Mouse (Mus musculus): ENCODE measurements at regions not wholly inside any gene's neighbourhood (a gene's known extent, or its start where the extent isn't known, plus 50 kb on each side); places are given as distances from the start of the nearest gene placed in this dataset.

DNA sequence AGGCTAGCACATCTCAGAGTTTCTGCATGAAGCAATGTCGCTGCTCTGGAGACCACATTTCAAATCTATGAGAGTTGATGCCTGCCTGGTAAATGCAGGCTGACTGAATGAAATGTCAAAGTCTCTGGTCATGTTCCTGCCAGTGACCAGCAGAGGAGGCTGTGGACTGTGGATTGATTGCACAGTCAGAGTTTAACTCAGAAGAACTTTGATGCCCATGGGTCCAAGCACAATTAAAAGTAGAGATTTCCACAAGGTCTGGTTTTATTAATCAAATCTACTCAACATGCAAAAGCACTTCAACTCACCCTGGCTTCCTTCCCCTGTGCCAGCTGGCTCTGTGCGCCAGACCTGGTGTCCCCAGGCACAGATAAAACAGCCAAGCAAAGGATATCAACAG lies 81.3 kb downstream of the Hsd17b3 start:
- no peak for DNase-seq (ENCODE audit: extremely low read depth, insufficient read length, low spot score)

DNA sequence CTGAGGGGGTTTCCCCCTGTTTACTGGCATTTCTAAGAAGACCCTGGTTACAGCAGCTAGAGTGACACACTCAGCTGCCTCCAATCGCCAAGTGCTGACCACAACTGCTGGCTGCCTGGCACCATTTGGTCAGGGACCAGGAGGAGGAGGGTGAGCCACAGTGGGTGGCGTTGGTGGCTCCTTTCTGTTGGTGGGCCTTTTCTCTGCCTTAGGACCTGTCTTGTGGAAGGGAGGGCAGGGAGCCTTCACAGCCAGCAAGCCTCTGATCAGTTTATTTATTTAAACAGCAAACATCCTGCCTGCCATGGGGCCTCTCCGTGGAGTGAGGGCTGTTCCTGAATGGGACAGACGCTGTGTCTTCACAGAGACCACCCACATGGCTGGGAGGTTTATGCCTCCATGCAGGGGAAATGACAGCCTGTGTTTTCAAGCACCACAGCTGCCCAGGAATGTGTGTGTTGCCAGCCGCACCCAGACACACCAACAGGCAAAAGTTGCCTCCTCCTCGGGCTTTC lies 86.0 kb downstream of the Hsd17b3 start:
- peak; percentile 24 for DNase-seq (ENCODE audit: extremely low read depth, insufficient read length, low spot score)

DNA sequence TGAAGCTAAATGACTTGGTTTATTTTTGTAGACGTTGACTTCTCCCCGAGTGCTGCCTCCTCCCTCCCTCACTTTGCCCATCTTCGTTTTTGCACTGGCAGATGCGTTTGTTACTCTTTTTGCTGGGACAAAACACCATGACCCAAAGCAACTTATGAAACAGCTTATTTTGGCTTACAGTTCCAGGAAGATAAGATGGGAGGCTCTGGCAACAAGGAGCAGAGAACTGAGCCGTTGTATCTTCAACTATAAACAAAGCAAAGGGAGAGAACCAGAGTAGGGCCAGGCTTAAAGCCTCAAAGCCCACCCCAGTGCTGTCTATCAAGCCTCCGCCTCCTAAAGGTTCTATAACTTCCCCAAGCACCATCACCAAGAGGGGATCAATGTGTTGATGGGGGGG lies 88.7 kb downstream of the Hsd17b3 start:
- no peak for DNase-seq (ENCODE audit: extremely low read depth, insufficient read length, low spot score)

DNA sequence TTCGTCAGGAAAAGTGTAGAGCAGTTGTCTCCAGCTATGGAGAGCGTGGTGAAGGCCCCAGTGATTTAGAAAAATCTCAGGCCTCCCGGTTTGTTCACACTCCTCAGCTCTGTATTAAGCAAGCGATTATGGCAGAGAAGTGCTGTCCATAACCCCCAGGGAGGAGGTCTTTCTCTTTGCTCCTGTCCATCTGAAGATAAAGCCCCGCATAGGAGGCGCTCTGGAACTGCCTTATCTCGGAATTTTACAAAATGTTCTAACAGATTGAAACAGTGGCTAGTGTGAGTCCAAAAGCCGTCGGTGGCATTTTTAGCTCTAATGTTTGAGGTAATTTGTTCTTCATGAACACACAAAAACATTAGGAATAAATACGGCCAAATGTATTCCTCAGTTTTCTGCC lies 90.4 kb downstream of the Hsd17b3 start:
- DNase-seq (ENCODE audit: extremely low read depth, insufficient read length, low spot score): no peak

DNA sequence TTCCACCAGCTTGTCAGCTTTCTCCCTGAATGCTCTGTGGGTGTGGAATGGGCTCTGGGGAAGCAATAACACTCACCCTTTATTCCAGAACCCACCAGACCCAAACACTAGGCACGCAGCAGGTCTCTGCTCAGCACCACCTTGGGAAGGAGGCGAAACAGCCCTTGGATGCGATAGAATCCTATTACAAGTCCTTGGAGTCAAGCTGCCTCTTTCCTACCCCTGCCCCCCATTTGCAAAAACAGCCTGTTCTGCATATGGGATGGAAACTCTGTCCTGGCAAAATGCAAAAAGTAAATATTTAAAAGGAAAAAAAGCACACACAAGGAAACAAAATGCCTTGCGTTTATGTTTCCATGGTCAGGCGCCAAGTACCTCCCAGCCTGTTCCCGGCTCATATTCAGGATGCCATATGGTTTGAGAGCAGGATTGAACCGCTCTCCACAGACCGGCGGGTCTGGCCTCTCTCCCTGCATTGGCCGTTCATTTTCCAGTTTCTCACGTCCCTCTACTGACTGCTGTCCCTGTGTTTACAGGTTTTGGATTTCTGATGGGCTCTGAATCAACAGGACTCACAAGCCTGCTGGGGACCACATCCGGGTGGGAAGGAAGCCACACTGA lies 95.1 kb downstream of the Hsd17b3 start:
- no peak for DNase-seq (ENCODE audit: extremely low read depth, insufficient read length, low spot score)

DNA sequence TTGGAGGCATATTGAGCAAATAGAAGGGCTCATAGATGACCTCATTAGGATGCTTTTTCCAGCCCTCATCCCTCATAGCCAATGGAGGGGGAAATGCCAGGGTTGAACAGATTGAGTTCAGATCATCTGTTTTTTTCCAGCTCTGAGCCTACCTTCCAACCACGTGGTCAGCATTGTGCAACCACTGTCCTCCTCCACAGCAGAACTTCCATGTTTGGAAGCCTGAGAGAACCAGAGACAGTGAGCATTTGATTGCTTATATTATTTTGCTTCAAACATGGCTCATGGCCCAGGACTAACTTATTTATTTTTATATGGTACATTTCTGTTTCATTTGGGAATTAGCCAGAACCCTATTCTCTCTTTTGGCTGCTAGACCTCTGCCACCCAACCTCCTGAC lies 96.0 kb downstream of the Hsd17b3 start:
- no peak for DNase-seq (ENCODE audit: extremely low read depth, insufficient read length, low spot score)

DNA sequence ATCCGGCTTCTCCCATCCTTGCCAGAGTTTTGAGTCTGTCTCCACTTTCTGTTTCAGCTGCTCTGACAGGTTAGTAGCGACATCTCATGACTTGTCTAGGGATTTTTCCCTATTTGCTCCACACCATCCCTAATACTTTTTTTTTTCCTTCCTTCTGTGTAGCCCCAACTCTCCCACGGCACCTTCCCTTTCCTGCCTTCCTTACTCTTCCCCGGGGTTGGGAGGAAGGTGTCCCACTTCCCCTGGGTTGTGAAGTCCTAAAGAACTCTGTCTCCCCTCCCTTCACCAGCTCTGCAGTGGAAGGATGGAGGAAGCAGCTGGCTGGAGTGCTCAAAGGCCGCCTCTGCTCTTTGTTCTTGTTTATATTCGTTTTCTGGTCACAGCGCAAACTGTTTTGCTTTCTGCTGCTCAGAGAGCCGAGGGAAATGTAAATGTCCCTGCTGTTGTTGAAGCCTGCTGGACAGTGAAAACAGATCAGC lies 98.5 kb downstream of the Hsd17b3 start:
- no peak for DNase-seq (ENCODE audit: extremely low read depth, insufficient read length, low spot score)

DNA sequence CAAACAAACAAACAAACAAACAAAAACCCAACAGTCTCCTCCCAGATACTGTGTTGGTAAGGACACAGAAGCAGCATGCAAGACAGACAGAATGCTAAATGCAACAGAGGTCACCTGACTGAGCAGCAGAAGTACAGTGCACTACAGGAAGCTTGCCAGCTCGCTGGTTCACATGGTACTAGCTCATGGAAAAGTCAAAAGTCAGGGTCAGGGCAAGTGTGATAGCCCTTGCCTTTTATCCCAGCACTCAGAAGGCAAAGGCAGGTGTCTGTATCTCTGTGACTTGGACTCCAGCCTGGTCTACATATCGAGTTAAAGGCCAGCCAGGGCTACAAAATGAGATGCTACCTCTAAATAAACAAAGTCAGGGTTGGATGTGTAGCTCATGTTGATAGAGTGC lies 99.3 kb downstream of the Hsd17b3 start:
- no peak for DNase-seq (ENCODE audit: extremely low read depth, insufficient read length, low spot score)

DNA sequence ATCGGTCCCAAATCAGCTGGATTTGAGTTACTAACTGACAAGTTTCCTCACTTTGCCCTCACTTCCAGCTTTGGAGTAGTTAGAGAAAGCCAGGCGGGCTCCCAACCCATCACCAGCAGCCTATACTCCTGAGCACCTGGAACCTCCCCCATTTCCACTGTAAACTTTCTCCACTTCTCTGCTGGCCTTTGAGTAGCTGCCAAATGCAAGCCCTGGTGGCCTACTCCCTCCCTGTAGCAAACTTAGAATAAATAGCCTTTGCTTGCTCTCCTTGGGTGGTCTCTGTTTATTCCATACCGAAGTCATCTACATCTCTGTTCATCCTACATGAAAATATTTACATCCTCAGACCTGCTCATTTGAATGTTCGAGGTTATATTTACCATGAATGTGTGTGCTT lies 100.8 kb downstream of the Hsd17b3 start:
- no peak for DNase-seq (ENCODE audit: extremely low read depth, insufficient read length, low spot score)

DNA sequence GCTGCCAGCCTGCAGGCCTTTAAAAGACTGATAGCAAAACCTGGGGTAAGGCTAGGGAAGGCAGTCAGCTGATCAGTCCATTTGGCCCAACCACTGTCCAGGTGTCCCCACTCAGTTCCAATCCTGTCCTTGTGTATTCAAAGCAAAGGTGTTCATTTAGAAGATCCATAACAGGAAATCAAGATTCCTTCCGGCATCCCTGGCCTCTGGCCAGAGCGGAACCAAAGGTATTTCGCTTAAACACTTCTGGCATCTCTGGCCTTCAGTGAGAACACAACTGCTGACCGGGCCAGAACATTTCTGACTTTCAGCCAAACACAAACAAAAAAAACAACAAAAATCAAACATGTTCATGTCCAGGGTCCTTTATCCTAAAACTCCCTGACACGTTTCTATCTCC lies 102.3 kb downstream of the Hsd17b3 start:
- no peak for DNase-seq (ENCODE audit: extremely low read depth, insufficient read length, low spot score)

DNA sequence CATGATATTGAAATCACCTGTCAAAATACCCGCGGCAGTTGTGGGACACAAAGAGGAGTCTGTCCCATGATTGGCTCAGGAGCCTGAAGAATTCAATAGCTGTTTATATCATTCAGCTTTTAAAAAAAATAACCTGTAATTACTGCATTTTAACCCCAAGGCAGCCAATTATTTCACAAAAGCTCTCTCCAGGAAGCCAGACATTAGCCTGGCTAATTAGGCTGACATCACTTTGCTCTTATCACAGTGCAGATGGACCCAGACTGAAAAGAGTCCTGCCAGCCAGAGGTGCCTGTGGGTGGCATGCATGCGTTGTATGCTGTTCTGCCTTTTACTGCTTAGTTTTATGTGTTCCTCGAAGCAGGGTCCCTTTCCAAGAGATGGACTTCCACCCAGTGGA lies 103.4 kb downstream of the Hsd17b3 start:
- DNase-seq (ENCODE audit: extremely low read depth, insufficient read length, low spot score): no peak

DNA sequence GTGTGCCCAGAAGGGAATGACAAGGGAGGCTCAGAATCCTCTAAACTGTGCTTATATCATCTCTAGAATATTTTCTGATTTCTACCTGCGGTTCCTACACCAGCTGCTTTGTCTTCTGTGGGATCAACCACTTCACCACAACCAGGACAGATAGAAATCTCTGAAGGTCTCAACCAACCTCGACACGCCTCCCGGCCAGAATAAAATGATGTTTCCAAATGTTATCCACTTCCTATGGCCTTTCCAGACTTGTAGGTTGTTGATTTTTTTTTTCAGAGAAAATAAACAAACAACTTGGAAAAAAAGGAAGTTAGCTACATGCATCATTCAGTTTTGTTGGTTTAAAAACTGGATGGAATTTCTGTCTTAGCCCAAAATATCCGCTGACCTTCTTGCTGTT lies 103.9 kb downstream of the Hsd17b3 start:
- no peak for DNase-seq (ENCODE audit: extremely low read depth, insufficient read length, low spot score)

DNA sequence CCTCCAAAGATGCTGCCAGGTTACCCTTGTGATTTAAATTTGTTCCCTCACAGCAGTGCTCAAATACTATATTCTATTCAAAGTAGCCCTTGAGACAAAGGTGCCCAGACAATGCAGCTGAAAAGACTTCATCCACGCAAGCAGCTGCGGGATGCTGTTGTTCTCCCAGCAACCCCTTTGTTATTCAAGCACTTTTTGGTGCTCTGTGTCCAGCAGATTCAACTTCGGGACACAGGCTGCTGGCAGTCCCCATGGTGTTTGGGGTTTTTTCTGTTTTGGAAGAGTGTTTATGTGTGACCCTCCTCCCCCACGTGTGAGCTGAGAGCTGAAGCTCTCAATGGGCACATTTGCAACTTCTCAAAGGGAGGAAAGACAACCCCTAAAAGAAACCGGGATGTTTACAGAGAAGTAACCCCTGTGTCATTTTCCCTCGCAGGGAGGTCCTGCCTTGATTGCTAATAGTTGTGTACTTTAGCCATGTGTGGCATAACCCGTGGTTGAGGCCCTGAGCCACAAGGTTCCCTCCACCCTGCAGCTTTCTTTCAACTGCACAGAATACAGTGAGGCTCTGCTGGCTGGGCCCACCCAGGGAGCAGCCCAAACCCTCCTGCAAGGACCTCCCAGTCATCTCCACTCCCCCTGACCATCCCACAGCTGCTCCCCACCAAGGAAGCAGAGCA lies 108.9 kb downstream of the Hsd17b3 start:
- DNase-seq (ENCODE audit: extremely low read depth, insufficient read length, low spot score): no peak

DNA sequence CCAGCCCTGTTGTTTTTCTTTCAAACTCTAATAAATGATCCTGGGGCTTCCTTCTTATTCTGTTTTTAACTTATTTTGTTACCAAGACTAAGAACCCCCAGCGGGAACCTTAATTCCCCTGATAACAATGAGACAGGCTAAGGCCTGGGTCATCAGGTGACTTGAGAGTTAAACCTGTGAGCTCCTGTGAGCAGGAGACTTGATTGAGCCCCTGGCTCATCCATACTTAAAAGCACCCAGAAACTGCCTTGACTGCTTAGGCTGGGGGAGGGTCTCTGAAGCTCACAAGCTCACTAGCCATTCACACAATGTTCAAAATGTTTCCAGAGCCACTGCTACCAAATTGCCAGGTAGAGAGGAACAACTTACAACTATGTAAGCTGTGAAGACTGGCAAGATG lies 109.4 kb downstream of the Hsd17b3 start:
- DNase-seq (ENCODE audit: extremely low read depth, insufficient read length, low spot score): no peak

DNA sequence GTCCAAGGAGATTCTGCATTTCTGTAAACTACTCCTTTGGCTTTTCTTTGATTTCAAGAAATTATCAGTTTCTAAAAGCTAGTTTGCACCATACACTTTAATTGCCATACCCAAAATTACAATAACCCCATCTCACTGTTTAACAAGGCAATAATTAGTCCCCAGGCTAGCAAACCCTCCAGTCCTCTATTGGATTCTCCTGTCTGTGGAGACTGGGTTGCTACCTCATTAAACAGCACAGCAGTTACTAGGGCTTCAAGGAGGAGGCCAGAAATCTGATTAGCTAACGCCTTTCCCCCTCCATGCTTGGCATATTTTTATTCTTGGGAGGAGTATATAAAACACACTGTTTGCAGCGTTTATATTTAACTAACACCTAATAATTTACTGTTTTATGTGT lies 119.1 kb downstream of the Hsd17b3 start:
- DNase-seq (ENCODE audit: extremely low read depth, insufficient read length, low spot score): no peak

DNA sequence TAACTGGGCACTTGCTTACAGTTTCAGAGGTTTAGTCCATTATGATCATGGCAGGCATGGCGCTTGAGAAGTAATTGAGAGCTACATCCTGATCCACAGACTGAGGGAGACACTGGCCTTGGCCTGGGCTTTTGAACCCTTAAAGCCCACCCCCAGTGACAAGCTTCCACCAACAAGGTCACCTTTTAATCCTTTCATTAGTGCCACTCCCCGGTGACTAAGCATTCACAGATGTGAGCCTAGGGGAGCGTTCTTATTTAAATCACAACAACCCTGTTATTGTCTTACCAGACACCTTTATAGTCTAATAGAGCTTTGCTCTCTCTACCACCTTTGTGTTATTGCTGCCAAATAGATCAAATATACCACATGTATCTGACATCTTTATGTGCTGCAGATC lies 120.4 kb downstream of the Hsd17b3 start:
- DNase-seq (ENCODE audit: extremely low read depth, insufficient read length, low spot score): no peak

DNA sequence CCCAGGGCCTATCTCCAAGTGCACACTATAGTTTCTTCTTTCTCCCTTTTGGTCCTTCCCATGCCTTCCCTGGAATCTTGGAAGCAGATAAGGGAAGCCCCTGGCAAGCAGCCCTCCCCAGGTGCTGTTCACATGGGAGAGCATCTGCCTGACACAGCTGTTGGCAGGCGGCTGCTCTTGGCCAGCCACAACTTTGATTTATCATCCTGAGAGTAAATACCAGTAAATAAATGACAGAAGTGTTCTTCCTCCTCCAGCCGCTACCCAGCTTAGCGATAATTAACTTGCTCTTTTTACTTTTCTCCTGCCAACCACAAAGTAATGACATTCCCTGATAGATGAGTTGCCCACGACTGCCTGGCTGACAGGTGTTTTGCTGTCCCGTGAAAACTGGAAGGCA lies 131.9 kb downstream of the Hsd17b3 start:
- no peak for DNase-seq (ENCODE audit: extremely low read depth, insufficient read length, low spot score)

DNA sequence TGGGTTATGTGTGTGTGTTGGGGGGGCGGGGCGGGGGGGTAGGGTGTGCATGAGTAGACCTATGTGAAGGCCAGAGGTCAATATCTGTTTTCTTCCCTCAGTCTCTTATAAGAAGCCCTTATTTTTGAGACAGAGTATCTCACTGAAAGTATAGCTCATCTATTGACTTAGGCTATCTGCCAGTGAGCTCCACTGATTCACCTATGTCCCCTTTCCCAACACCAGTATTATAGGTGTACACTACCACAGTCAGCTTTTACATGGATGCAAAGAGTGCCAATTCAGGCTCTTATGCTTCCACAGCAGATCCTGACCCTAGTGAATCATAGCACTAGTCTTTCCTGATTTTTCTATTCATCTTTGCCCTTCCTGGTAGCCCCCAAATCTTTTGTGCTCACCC lies 134.7 kb downstream of the Hsd17b3 start:
- no peak for DNase-seq (ENCODE audit: extremely low read depth, insufficient read length, low spot score)

DNA sequence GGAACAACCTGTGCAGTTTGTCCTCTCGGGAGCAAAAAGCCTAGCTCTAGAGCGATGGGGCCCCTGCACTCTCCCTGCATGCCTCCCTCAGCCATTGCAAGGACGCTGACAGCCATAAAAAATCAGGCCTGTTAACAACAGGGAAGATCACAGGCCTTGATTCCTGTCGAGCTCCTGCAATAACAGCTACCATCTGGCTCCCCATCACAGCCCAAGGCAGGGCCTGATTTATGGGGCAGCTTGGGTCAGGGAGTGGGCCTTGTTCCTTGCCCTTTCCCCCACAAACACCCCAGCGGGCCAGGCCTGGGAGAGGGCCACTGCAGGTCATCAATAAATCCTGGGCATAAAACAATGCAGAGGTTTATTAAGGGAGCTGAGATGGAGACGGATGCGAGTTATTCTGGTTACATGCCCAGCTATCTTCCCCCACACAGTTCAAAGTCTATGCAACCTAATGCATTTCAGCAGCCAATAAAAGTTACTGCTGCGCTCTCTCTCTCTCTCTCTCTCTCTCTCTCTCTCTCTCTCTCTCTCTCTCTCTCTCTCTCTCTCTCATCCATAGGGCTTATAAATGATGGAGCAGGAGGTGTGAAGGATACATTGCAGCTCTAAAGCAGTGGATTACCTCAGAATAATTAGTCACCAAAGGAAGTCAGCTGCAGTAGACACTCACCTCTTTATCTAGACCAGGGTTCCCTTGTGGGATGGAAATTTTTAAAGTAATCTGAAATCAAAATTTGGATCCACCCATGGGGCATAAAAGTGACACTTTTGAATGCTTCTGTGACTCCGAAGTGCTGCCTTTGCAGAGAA lies 136.9 kb downstream of the Hsd17b3 start:
- no peak for DNase-seq (ENCODE audit: extremely low read depth, insufficient read length, low spot score)

DNA sequence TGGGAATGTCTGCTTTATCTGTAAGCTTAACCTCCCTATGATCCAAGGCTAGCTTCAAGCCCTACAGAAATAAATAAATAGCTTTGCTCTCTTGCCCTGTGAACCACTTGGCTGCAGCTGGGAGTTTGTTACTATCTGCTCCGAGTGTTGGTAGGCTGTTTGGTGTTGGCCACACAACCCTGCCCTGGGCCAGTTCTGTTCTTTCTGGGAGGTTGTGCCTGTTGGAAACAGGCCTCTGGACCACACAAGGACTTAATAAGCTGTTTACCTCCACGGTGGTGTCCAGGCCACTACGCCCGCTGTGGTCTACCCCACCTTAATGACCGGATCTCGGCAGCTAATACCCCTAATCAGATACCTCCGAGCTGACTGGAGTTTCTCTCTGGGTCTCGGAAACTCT lies 136.1 kb downstream of the Ercc6l2 start:
- DNase-seq (ENCODE audit: extremely low read depth, insufficient read length, low spot score): no peak
